Mouse (Mus musculus) lung, embryonic 14.5 days (tissue): ENCODE measurements at regions not wholly inside any gene's neighbourhood (a gene's known extent, or its start where the extent isn't known, plus 50 kb on each side); places are given as distances from the start of the nearest gene placed in this dataset.

ENCODE experiments used
- ATAC-seq: fragments of 200-750 bp; cut with Nextera tagmentation; 2 replicates; pipeline ENCODE4 v1.8.0; 2017; ENCODE audit warnings: mild to moderate bottlenecking, moderate TSS enrichment, moderate library complexity; ENCODE audit not compliant: insufficient read depth
- DNase-seq: peaks from one replicate; pipeline ENCODE4 v3.0.0-alpha.2; 2015
- H3K27ac ChIP-seq: fragments of 300-500 bp; sonication (generic); 2 replicates; pipeline ENCODE4 v1.5.1; 2014; ENCODE audit warnings: low read depth, mild to moderate bottlenecking, moderate library complexity
- H3K27me3 ChIP-seq: fragments of 300-500 bp; sonication (generic); 2 replicates; pipeline ENCODE4 v1.6.1; 2014; ENCODE audit warnings: low read length, control low read depth; ENCODE audit not compliant: insufficient read depth
- H3K36me3 ChIP-seq: fragments of 300-500 bp; sonication (generic); 2 replicates; pipeline ENCODE4 v1.6.1; 2014; ENCODE audit warnings: control low read depth; ENCODE audit not compliant: insufficient read depth
- H3K4me1 ChIP-seq: fragments of 300-500 bp; sonication (generic); 2 replicates; pipeline ENCODE4 v1.6.1; 2014; ENCODE audit warnings: antibody characterized with exemption, control low read depth; ENCODE audit not compliant: insufficient read depth
- H3K4me2 ChIP-seq: fragments of 300-500 bp; sonication (generic); 2 replicates; pipeline ENCODE4 v1.6.1; 2014; ENCODE audit warnings: mild to moderate bottlenecking
- H3K4me3 ChIP-seq: fragments of 300-500 bp; sonication (generic); 2 replicates; pipeline ENCODE4 v1.5.1; 2014; ENCODE audit warnings: low read depth, low read length
- H3K9ac ChIP-seq: fragments of 300-500 bp; sonication (generic); 2 replicates; pipeline ENCODE4 v1.6.1; 2014
- H3K9me3 ChIP-seq: fragments of 300-500 bp; sonication (generic); 2 replicates; pipeline ENCODE4 v1.6.1; 2016; ENCODE audit warnings: low read depth, low read length, control low read depth
- CTCF ChIP-seq: IDR thresholded peaks from 2 replicates; pipeline ENCODE4 v1.5.1; 2016; ENCODE audit warnings: antibody characterized with exemption, low read depth
- WGBS: fragments of 180-500 bp; shearing (Covaris S2); extraction: QIAGEN DNeasy Blood & Tissue Kit; methylation state at CpG from one replicate; pipeline ENCODE4 v1.1.7; 2014; 5-methylcytosine and 5-hydroxymethylcytosine counted together

GRCm38 (mm10) chr5:125907909-125908308 lies 376.3 kb downstream of the Tmem132b start:
- Histone ChIP-seq H3K4me2 (no peak overlapping the region), H3K27ac (no peak overlapping the region), H3K9me3 (no peaks in the 10 kb centered on the region), H3K36me3 (no peaks in the 10 kb centered on the region), H3K4me1 (no peaks in the 10 kb centered on the region), H3K9ac (no peak overlapping the region), H3K27me3 (no peaks in the 10 kb centered on the region), H3K4me3 (no peak overlapping the region)
- no peak for DNase-seq
- no peak for TF ChIP-seq CTCF
- 93% methylated on average over 5 of the region's 5 CpGs for WGBS
- no peak for ATAC-seq

GRCm38 (mm10) chr5:125915857-125916256 lies 384.3 kb downstream of the Tmem132b start:
- no peak for TF ChIP-seq CTCF
- Histone ChIP-seq H3K9me3 (no peaks in the 10 kb centered on the region), H3K4me3 (no peak overlapping the region), H3K36me3 (no peaks in the 10 kb centered on the region), H3K27me3 (no peaks in the 10 kb centered on the region), H3K27ac (no peak overlapping the region), H3K4me2 (no peak overlapping the region), H3K4me1 (no peaks in the 10 kb centered on the region), H3K9ac (no peak overlapping the region)
- DNase-seq (no peak), ATAC-seq (no peak)
- WGBS, result 83% methylated on average over 4 of the region's 4 CpGs

GRCm38 (mm10) chr5:125920965-125921364 lies 389.4 kb downstream of the Tmem132b start:
- no peak for TF ChIP-seq CTCF
- H3K4me1 ChIP-seq, result no peaks in the 10 kb centered on the region
- no peaks in the 10 kb centered on the region for H3K27me3 ChIP-seq
- H3K9ac ChIP-seq, result no peak overlapping the region
- no peak for ATAC-seq
- H3K4me2 ChIP-seq, result no peak overlapping the region
- H3K4me3 ChIP-seq, result no peak overlapping the region
- H3K27ac ChIP-seq, result no peak overlapping the region
- 26% methylated on average over 11 of the region's 11 CpGs for WGBS
- no peaks in the 10 kb centered on the region for H3K9me3 ChIP-seq
- no peak for DNase-seq
- no peaks in the 10 kb centered on the region for H3K36me3 ChIP-seq

GRCm38 (mm10) chr5:125925856-125926497 lies 394.4 kb downstream of the Tmem132b start:
- Histone ChIP-seq H3K4me1 (no peaks in the 10 kb centered on the region), H3K36me3 (no peaks in the 10 kb centered on the region), H3K9me3 (no peaks in the 10 kb centered on the region), H3K4me2 (no peak overlapping the region), H3K27ac (no peak overlapping the region), H3K27me3 (no peaks in the 10 kb centered on the region), H3K4me3 (no peak overlapping the region), H3K9ac (no peak overlapping the region)
- TF ChIP-seq CTCF, result no peak
- DNase-seq (no peak), ATAC-seq (no peak)
- 66% methylated on average over 7 of the region's 7 CpGs for WGBS

- no peaks in the 10 kb centered on the region for H3K27me3 ChIP-seq
- no peaks in the 10 kb centered on the region for H3K9me3 ChIP-seq
- no peak for DNase-seq
- H3K9ac ChIP-seq, result no peak overlapping the region
- WGBS, result 75% methylated on average over 4 of the region's 4 CpGs
- H3K4me1 ChIP-seq, result no peaks in the 10 kb centered on the region
- no peak overlapping the region for H3K27ac ChIP-seq
- no peak for TF ChIP-seq CTCF
- no peak overlapping the region for H3K4me3 ChIP-seq
- no peak for ATAC-seq
- H3K4me2 ChIP-seq, result no peak overlapping the region
- no peaks in the 10 kb centered on the region for H3K36me3 ChIP-seq
These were observed 399.9 kb downstream of the Tmem132b start for GRCm38 (mm10) chr5:125931502-125931901.

GRCm38 (mm10) chr5:125939416-125939815 lies 407.8 kb downstream of the Tmem132b start:
- DNase-seq, result no peak
- Histone ChIP-seq H3K27me3 (no peaks in the 10 kb centered on the region), H3K27ac (no peak overlapping the region), H3K4me1 (no peaks in the 10 kb centered on the region), H3K36me3 (no peaks in the 10 kb centered on the region), H3K4me2 (no peak overlapping the region), H3K9me3 (no peaks in the 10 kb centered on the region), H3K4me3 (no peak overlapping the region), H3K9ac (no peak overlapping the region)
- ATAC-seq, result no peak
- no peak for TF ChIP-seq CTCF
- 82% methylated on average over 3 of the region's 3 CpGs for WGBS

GRCm38 (mm10) chr5:125946729-125947128 lies 415.2 kb downstream of the Tmem132b start:
- no peaks in the 10 kb centered on the region for H3K4me1 ChIP-seq
- no peak overlapping the region for H3K4me2 ChIP-seq
- H3K4me3 ChIP-seq, result no peak overlapping the region
- DNase-seq (no peak), ATAC-seq (no peak)
- H3K9me3 ChIP-seq, result no peaks in the 10 kb centered on the region; the same call in 1 of the 2 replicates
- H3K9ac ChIP-seq, result no peak overlapping the region
- WGBS, result 85% methylated on average over 4 of the region's 4 CpGs
- no peak for TF ChIP-seq CTCF
- H3K27me3 ChIP-seq, result no peaks in the 10 kb centered on the region
- H3K36me3 ChIP-seq, result no peaks in the 10 kb centered on the region
- no peak overlapping the region for H3K27ac ChIP-seq
